Mouse (Mus musculus): Measurements from ENCODE around the gene Cntrob.

- TF ChIP-seq CTCF (IDR thresholded peaks at IDR 0.05; ENCODE audit: low read depth) (no peak), EP300 (IDR thresholded peaks at IDR 0.05; ENCODE audit: low read depth) (no peak)
Observed at GRCm38 (mm10) chr11:69297799-69298198, 25.8 kb downstream of the Cntrob start.
